Mouse (Mus musculus) cerebellum, adult 2 months (tissue): ENCODE data around the gene Ecm1. TPM values are rescaled to one million over a fixed set of nuclear protein-coding genes. Genes with fewer than 3 reads are reported as not detected.

Source experiments
- DNase-seq, 2 experiments: peaks; one replicate each; pipeline ENCODE4 v3.0.0; 2021
- H3K27ac ChIP-seq: fragments of 200-500 bp; 2 replicates; pipeline ENCODE4 v1.5.1; 2012; ENCODE audit warnings: low read length, control low read depth, inconsistent platforms; ENCODE audit not compliant: insufficient read depth
- H3K27me3 ChIP-seq: fragments of 200-500 bp; 2 replicates; pipeline ENCODE4 v1.6.1; 2012; ENCODE audit warnings: inconsistent platforms, mild to moderate bottlenecking, low read length, moderate library complexity; ENCODE audit not compliant: control insufficient read depth, insufficient read depth
- H3K4me1 ChIP-seq: fragments of 200-500 bp; 2 replicates; pipeline ENCODE4 v1.6.1; 2011; ENCODE audit warnings: low read length; ENCODE audit not compliant: control insufficient read depth, insufficient read depth
- H3K4me3 ChIP-seq: fragments of 200-500 bp; replicated peaks from 2 replicates; pipeline ENCODE3; 2011; ENCODE audit warnings: mild to moderate bottlenecking, low read depth, low read length, control low read depth; ENCODE audit not compliant: insufficient read depth
- CTCF ChIP-seq: fragments of 200-500 bp; IDR thresholded peaks from 2 replicates; pipeline ENCODE4 v1.5.1; 2011; ENCODE audit warnings: low read depth, mild to moderate bottlenecking, control low read depth, low read length, moderate library complexity, borderline replicate concordance; ENCODE audit not compliant: insufficient read depth
- POLR2A ChIP-seq: fragments of 200-500 bp; IDR thresholded peaks from 2 replicates; pipeline ENCODE4 v1.6.1; 2011; ENCODE audit warnings: low read length, control low read depth, borderline replicate concordance; ENCODE audit not compliant: insufficient read depth
- WGBS: fragments of 180-500 bp; shearing (Covaris S2); methylation state at CpG from one replicate; pipeline ENCODE4 v1.1.7; 2018; 5-methylcytosine and 5-hydroxymethylcytosine counted together
- polyA plus RNA-seq: library from polyadenylated mRNA; depleted of rRNA; stranded (reverse); fragments of >200 nt; gene quantifications from 2 replicates; pipeline ENCODE4 v1.2.3, GENCODE M21; 2012; rRNA removed

The Ecm1 gene
- 14.3 and 14.7 TPM in 2 replicates for polyA plus RNA-seq

DNA sequence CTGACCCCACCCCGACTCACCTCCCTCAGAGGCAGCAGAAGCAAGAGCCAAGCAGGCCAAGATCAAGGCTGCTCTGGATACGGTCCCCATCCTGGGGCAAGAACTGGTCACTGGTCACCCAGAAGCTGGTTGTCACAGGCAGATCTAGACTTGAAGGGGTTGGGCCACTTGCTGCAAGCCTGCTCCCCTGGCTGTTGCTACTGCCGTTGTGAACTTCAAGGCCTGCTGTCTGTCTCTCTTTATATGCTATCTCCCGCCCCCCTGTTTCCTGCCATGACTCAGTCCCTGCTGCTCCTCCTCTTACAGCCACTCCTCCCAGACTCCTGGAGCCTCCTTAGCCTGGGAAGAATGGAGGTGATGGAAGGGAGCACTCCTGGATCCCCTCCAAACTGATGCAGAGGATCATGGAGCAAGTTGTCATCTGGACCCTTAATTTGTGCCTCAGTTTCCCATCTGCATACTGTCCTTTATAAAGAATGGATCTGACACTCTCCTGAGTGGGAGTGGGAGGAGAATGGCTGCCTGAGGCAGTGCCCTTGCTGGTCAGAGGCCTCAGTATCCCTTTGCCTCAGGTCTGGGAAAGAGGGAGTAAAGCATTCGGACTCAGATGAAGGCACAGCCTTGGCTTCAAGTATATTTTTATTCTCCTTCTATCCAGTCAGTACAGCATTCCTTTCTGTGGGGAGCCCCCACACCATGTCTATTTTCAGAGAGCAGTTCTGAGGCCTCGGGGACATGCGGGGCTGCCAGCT, at the start of gene Ecm1:
Ecm1 (minus strand) TSS at position 217 of the 752 bp plus-strand sequence.
- no peak within 1 kb of the TSS for H3K27ac ChIP-seq
- 70% methylated on average over 7 of the region's 7 CpGs for whole genome bisulfite sequencing
- H3K4me3 ChIP-seq, result no peak within 1 kb of the TSS

GRCm38 (mm10) chr3:95785501-95785900, 46.1 kb upstream of the Ecm1 start:
- H3K4me1 ChIP-seq, result no peaks in the 10 kb centered on the region
- TF ChIP-seq CTCF (no peak), POLR2A (no peak)
- DNase-seq, result no peak
- no peaks in the 10 kb centered on the region for H3K27me3 ChIP-seq
- H3K4me3 ChIP-seq, result no peak overlapping the region
- 38% methylated on average over 4 of the region's 4 CpGs for WGBS
- H3K27ac ChIP-seq, result no peak overlapping the region

More for the DNA sequence above, at the start of gene Ecm1:
- TF ChIP-seq CTCF (no peak), POLR2A (no peak)
- peaks cover 3% of the 10 kb centered on the region for H3K4me1 ChIP-seq
- H3K27me3 ChIP-seq, result no peaks in the 10 kb centered on the region
- DNase-seq, result no peak

DNA sequence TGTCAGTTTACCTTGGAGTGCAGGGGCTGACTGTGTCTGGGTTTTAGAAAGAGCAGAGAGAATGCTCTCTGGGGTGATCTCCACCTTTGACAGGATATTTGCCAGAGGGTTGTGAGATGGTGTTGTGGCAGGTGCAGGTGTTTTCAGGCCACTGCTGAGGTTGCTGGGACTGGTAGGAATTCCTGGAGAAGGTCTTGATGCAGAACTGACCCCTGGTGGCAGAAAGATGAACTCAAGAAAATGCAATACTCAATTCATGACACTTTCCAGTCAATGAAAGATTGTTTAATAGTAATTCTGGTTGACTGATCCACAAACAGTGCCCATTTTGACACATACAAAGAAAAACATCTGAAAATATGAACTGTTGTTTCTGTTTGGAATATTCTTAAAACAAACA, 32.6 kb upstream of the Ecm1 start:
- H3K4me1 ChIP-seq, result no peaks in the 10 kb centered on the region
- H3K27me3 ChIP-seq, result no peaks in the 10 kb centered on the region
- H3K27ac ChIP-seq, result no peak overlapping the region
- TF ChIP-seq CTCF, result peak; percentile 37; the same call in 1 of the 2 replicates
- TF ChIP-seq POLR2A, result no peak
- no peak for DNase-seq
- H3K4me3 ChIP-seq, result no peak overlapping the region

- TF ChIP-seq POLR2A (no peak), CTCF (peak; percentile 33; the same call in 1 of the 2 replicates)
Measured at GRCm38 (mm10) chr3:95765534-95765933, 26.2 kb upstream of the Ecm1 start.

DNA sequence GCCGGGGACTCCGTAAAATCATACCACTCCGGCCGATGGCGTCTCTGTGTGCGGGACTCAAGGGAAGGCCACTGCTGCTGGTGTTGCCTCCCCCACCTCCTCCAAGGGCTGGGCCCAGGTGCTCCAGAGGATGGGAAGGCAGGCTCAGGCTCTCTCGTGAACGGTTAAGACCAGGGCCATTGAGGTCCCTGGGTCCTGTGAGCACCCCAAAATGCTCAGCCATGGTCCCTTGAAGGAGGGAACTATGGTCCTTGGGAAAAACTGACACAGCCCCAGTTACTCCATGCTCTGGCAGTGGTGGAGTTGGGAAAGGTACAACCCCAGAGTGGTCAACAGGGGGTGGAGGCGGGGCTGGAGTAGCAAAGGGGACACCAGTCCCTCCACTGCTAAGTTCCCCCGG, 24.4 kb upstream of the Ecm1 start:
- no peak overlapping the region for H3K4me3 ChIP-seq
- WGBS, result 75% methylated on average over 10 of the region's 10 CpGs
- DNase-seq, result no peak
- H3K27me3 ChIP-seq, result no peaks in the 10 kb centered on the region
- H3K27ac ChIP-seq, result no peak overlapping the region
- H3K4me1 ChIP-seq, result no peaks in the 10 kb centered on the region
- no peak for TF ChIP-seq POLR2A
- no peak for TF ChIP-seq CTCF

More at GRCm38 (mm10) chr3:95765534-95765933, 26.2 kb upstream of the Ecm1 start:
- no peaks in the 10 kb centered on the region for H3K4me1 ChIP-seq
- no peaks in the 10 kb centered on the region for H3K27me3 ChIP-seq
- no peak overlapping the region for H3K27ac ChIP-seq
- no peak overlapping the region for H3K4me3 ChIP-seq
- WGBS, result 89% methylated on average over 10 of the region's 10 CpGs
- DNase-seq, result no peak

DNA sequence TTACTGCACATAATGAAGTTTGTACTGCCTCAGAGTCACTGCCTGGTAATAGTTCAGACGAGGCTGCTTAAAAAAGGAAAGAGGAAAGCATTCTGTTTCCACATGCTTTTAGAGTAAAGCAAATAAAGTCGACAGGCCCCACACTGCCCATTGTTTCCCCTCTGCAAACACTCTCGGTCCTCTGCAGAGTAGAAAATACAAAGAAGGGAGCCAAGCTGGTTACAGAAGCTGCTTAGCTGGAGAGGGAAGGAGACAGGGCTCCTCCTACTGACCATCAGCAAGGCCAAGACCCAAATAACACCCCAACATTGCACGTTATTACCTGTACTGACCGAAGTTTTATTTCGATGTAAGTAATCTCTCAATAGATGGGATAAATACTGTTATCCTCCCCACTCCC, 23.6 kb upstream of the Ecm1 start:
- Histone ChIP-seq H3K27ac (no peak overlapping the region), H3K4me3 (no peak overlapping the region), H3K27me3 (no peaks in the 10 kb centered on the region), H3K4me1 (no peaks in the 10 kb centered on the region)
- TF ChIP-seq POLR2A, result no peak
- no peak for TF ChIP-seq CTCF
- no peak for DNase-seq
- WGBS, result 50% methylated on average over 6 of the region's 6 CpGs

DNA sequence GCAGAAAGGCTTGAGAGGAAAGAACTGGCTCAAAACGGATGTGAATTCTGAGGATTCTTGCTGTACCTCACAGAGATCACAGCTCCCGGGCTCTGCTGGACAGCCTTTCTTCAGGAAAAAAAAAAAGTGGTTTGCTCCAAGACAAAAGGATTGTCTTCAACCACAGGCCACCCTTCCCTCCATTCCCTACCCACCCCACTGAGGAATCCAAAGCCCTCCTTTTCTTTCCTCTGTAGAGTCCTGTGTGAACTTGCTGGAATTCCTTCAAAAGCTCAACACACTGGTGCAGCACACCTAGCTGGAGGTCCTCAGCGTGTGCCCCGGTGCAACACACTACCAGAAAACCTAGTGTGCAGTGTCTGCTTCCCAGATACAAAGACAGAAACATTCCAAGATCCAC, 22.4 kb upstream of the Ecm1 start:
- Histone ChIP-seq H3K4me3 (no peak overlapping the region), H3K27me3 (no peaks in the 10 kb centered on the region), H3K27ac (no peak overlapping the region), H3K4me1 (no peaks in the 10 kb centered on the region)
- TF ChIP-seq POLR2A (no peak), CTCF (no peak)
- 60% methylated on average over 4 of the region's 4 CpGs for WGBS
- no peak for DNase-seq

DNA sequence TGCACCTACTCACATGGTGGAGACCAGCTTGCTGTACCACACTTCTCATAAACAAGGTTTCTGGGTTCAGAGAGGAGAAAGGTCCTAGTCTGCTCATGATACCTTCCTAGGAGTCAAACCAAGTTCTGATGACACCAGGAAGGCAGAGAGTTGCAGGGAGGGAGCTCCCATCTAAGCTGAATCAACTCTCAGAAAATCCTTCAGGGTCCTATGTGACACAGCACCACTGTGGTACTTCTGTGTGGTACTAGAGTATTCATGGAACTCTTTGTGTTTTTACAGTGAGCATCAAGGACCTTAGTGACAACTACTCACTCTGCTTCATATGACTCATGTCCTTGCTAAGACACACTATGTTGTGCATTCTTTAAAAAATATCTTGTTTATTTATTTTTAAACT, 21.3 kb upstream of the Ecm1 start:
- DNase-seq, result no peak
- no peak overlapping the region for H3K27ac ChIP-seq
- no peaks in the 10 kb centered on the region for H3K4me1 ChIP-seq
- H3K4me3 ChIP-seq, result no peak overlapping the region
- TF ChIP-seq CTCF (no peak), POLR2A (no peak)
- no peaks in the 10 kb centered on the region for H3K27me3 ChIP-seq
